Mouse (Mus musculus) limb, embryonic 14.5 days (tissue): Measurements from ENCODE around the gene Tnfaip1. TPM values are rescaled to one million over a fixed set of nuclear protein-coding genes. Genes with fewer than 3 reads are reported as not detected.

ENCODE experiments used
- ATAC-seq: fragments of 200-750 bp; cut with Nextera tagmentation; 2 replicates; pipeline ENCODE4 v1.8.0; 2017; ENCODE audit warnings: low read depth, moderate number of reproducible peaks, moderate TSS enrichment; ENCODE audit not compliant: low FRiP score
- DNase-seq: peaks from one replicate; pipeline ENCODE4 v3.0.0-alpha.2; 2015; ENCODE audit warnings: low spot score
- H3K27ac ChIP-seq: fragments of 300-500 bp; sonication (generic); replicated peaks from 2 replicates; pipeline ENCODE4 v1.5.1; 2014; ENCODE audit warnings: low read depth, mild to moderate bottlenecking, low read length, moderate library complexity, mixed read lengths
- H3K27me3 ChIP-seq: fragments of 300-500 bp; sonication (generic); 2 replicates; pipeline ENCODE4 v1.6.1; 2014; ENCODE audit warnings: low read length, mixed read lengths; ENCODE audit not compliant: control insufficient read depth, insufficient read depth
- H3K36me3 ChIP-seq: fragments of 300-500 bp; sonication (generic); 2 replicates; pipeline ENCODE4 v1.6.1; 2014; ENCODE audit warnings: mild to moderate bottlenecking, low read length, moderate library complexity, mixed read lengths; ENCODE audit not compliant: control insufficient read depth, insufficient read depth
- H3K4me1 ChIP-seq: fragments of 300-500 bp; sonication (generic); 2 replicates; pipeline ENCODE4 v1.6.1; 2014; ENCODE audit warnings: antibody characterized with exemption, low read length, mixed read lengths; ENCODE audit not compliant: control insufficient read depth, insufficient read depth
- H3K4me2 ChIP-seq: fragments of 300-500 bp; sonication (generic); replicated peaks from 2 replicates; pipeline ENCODE4 v1.6.1; 2014; ENCODE audit warnings: low read depth, mild to moderate bottlenecking, low read length, moderate library complexity; ENCODE audit not compliant: severe bottlenecking
- H3K4me3 ChIP-seq: fragments of 300-500 bp; sonication (generic); replicated peaks from 2 replicates; pipeline ENCODE4 v1.5.1; 2014; ENCODE audit warnings: low read length
- H3K9ac ChIP-seq: fragments of 300-500 bp; sonication (generic); 2 replicates; pipeline ENCODE4 v1.6.1; 2014; ENCODE audit warnings: mild to moderate bottlenecking, low read depth, low read length, moderate library complexity; ENCODE audit not compliant: severe bottlenecking
- H3K9me3 ChIP-seq: fragments of 300-500 bp; sonication (generic); 2 replicates; pipeline ENCODE4 v1.6.1; 2016; ENCODE audit warnings: low read length; ENCODE audit not compliant: control insufficient read depth
- POLR2A ChIP-seq: fragments of 200-500 bp; IDR thresholded peaks from 2 replicates; pipeline ENCODE4 v1.8.0; 2012; ENCODE audit warnings: inconsistent platforms, mild to moderate bottlenecking, moderate library complexity, borderline replicate concordance; ENCODE audit not compliant: insufficient read depth, insufficient read length; ENCODE audit errors: extremely low read depth
- WGBS: fragments of 180-500 bp; shearing (Covaris S2); extraction: QIAGEN DNeasy Blood & Tissue Kit; methylation state at CpG from one replicate; pipeline ENCODE4 v1.1.7; 2014; 5-methylcytosine and 5-hydroxymethylcytosine counted together
- polyA plus RNA-seq, 2 experiments: library from polyadenylated mRNA; depleted of rRNA in 1 of 2; stranded (reverse) in 1 of 2; unstranded in 1 of 2; fragments of >200 nt; fragmentation: Nextera tagmentation in 1 of 2; extraction: Ambion mirVana in 1 of 2; gene quantifications; 2 replicates each; pipeline versions ENCODE4 v1.2.1 to v1.2.3; 2012 to 2014

The Tnfaip1 gene
- polyA plus RNA-seq, 2 experiments = 55.7 to 83.4 TPM

DNA sequence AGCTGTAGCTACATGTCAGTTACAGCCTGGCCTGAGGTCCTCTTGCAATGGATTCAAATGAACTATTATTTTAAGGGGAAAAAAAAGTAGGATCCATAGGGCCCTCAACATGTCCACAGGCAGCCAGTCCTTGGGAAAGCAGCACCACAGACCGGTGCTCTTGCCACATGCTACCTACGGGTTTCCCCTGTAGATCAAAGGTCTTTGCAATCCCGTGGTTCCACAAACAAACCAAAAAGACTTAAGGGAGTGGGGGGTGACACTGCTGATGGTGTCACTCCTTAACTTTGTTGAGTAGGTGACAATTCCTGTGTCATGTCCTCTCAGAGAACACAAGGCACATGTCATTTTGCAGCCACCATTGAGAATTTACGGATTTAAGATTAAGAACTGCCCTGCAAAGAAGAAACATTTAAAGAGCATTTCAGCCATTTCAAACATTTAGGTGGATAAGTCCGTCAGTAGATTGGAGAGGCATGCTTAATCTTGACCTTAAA, 13.4 kb upstream of the Tnfaip1 start:
- DNase-seq (no peak), ATAC-seq (no peak)
- peak overlapping the region; percentile 79 for H3K4me2 ChIP-seq
- H3K9ac ChIP-seq = peak overlapping the region; percentile 73
- WGBS = 7% methylated on average over 5 of the region's 5 CpGs
- H3K27me3 ChIP-seq = no peaks in the 10 kb centered on the region
- H3K4me3 ChIP-seq = peak overlapping the region; percentile 68
- peaks cover 8% of the 10 kb centered on the region; the same call in 1 of the 2 replicates for H3K36me3 ChIP-seq
- TF ChIP-seq POLR2A = no peak
- no peaks in the 10 kb centered on the region for H3K9me3 ChIP-seq
- H3K27ac ChIP-seq = no peak overlapping the region
- peaks cover 15% of the 10 kb centered on the region for H3K4me1 ChIP-seq

DNA sequence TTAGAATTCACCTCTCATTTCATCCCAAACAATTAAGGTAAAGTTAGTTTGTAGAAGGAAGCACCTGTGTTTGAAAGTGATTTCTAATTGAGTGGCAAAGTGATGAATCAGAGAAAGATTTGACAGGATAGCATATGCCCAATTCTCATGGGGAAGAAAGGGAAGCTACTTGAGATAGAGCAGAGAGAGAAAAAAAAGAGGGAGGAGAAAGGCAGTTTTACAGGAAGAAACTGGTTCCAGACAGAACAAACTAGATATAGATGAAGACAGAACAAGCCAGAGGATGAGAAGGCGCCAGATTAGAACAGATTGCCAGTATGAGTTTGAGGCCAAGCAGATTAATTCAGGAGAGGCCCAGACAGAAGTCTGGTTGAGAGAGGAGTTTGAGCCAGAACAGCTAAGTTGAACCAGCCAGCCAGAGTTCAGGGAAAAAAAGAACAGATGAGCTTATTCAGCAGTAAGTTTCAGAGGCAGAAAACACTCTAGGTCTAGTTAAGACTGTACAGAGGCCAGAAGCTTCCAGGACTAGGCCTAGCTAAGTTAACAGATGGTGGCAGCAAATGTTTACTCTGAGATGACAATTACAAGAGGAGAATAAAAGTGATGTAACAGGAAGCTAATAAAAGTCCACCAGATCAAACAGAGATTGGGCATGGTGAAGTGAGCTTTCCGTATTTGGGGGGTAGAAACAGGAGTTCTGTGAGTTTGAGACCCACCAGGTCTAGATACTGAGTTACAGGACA, 11.8 kb upstream of the Tnfaip1 start:
- peaks cover 21% of the 10 kb centered on the region for H3K36me3 ChIP-seq
- 80% methylated on average over 2 of the region's 2 CpGs for WGBS
- no peaks in the 10 kb centered on the region for H3K27me3 ChIP-seq
- no peak overlapping the region for H3K4me3 ChIP-seq
- H3K27ac ChIP-seq = no peak overlapping the region
- H3K4me1 ChIP-seq = peaks cover 15% of the 10 kb centered on the region
- no peak overlapping the region for H3K4me2 ChIP-seq
- no peak for TF ChIP-seq POLR2A
- H3K9me3 ChIP-seq = no peaks in the 10 kb centered on the region
- no peak overlapping the region for H3K9ac ChIP-seq
- DNase-seq (no peak), ATAC-seq (no peak)

DNA sequence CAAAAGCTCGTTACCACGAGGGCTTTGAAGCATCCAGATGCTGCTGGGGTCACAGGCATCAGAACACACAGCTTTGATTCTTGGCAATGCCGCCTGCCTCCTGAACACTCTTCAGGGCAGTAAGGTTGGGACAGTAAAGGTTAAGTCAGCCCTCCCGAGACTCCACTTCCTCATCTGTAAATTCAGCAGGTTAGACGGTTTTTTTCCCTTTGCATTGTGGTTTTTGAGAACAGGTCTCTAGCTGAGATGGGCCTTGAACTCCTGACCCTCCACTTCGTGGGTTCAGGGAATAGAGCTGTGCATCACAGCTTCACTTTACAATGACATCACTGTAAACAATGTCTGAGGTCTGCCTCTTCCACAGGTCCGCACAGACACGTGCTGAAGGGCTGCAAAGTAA, 9.0 kb upstream of the Tnfaip1 start:
- Histone ChIP-seq H3K4me1 (peaks cover 12% of the 10 kb centered on the region), H3K9ac (no peak overlapping the region), H3K9me3 (no peaks in the 10 kb centered on the region), H3K27ac (no peak overlapping the region), H3K36me3 (peaks cover 37% of the 10 kb centered on the region), H3K27me3 (no peaks in the 10 kb centered on the region), H3K4me3 (no peak overlapping the region), H3K4me2 (no peak overlapping the region)
- no peak for TF ChIP-seq POLR2A
- DNase-seq (no peak), ATAC-seq (no peak)
- WGBS = 68% methylated on average over 8 of the region's 8 CpGs

DNA sequence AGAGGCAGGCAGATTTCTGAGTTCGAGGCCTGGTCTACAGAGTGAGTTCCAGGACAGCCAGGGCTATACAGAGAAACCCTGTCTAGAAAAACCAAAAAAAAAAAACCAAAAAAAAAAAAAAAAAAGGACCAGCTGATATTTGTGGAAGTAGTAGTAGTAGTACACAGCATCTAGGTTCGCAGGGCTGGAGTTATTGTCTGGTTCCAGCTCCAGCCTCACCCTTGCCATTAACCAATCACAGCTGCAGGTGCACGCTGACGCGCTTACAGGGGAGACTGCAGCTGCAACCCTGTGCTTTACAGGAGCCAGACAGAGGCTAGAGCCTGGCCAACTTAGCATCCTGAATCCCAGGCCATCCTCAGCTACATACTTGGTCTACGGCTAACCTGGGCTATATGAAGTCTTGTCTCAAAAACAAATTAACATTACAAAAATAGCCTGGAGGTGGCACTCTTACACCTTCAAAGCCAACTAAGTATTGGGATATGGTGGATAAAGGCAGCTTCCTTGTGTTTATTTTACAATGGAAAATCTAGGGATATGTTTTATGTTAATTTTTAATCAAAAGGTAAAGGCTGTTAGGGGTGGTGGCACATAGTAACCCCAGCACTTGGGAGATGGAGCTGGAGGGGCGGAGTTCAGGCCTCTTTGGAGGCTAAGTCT, 8.4 kb upstream of the Tnfaip1 start:
- no peak for TF ChIP-seq POLR2A
- WGBS = 91% methylated on average over 7 of the region's 7 CpGs
- no peaks in the 10 kb centered on the region for H3K27me3 ChIP-seq
- H3K9me3 ChIP-seq = no peaks in the 10 kb centered on the region
- H3K9ac ChIP-seq = no peak overlapping the region
- H3K4me3 ChIP-seq = no peak overlapping the region
- no peak overlapping the region for H3K27ac ChIP-seq
- ATAC-seq (no peak; the same call in 1 of the 2 replicates), DNase-seq (no peak)
- peaks cover 43% of the 10 kb centered on the region for H3K36me3 ChIP-seq
- H3K4me1 ChIP-seq = peaks cover 9% of the 10 kb centered on the region
- H3K4me2 ChIP-seq = no peak overlapping the region

DNA sequence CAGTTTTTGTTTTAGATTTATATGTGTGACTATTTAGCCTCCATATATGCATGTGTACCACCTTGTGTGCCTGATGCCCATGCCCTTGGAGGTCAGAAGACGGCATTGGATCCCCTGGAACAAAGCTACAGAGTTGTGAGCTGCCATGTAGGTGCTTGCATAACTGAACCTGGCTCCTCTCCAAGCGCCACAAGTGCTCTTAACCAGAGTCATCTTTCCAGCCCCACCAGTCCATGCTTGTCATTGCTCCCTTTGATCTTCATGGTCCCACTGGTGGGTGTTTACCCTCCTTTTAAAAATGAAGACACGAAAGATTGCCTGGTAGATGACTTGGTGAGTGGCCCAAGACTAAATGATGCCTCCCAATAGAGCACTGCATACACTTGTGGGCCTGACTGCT, 4.2 kb upstream of the Tnfaip1 start:
- no peaks in the 10 kb centered on the region for H3K27me3 ChIP-seq
- no peak overlapping the region for H3K27ac ChIP-seq
- peaks cover 52% of the 10 kb centered on the region for H3K36me3 ChIP-seq
- no peaks in the 10 kb centered on the region for H3K9me3 ChIP-seq
- ATAC-seq (no peak), DNase-seq (no peak)
- no peak overlapping the region for H3K9ac ChIP-seq
- 78% methylated on average over 3 of the region's 3 CpGs for WGBS
- no peak overlapping the region for H3K4me2 ChIP-seq
- no peak for TF ChIP-seq POLR2A
- peaks cover 10% of the 10 kb centered on the region; the same call in 1 of the 2 replicates for H3K4me1 ChIP-seq
- H3K4me3 ChIP-seq = no peak overlapping the region
